Mouse (Mus musculus) urinary bladder, postnatal 0 days (tissue): ENCODE measurements around the gene Pcdh9. TPM values are rescaled to one million over a fixed set of nuclear protein-coding genes. Genes with fewer than 3 reads are reported as not detected.

Source experiments
- polyA plus RNA-seq: library from polyadenylated mRNA; unstranded; fragments of >200 nt; fragmentation: Nextera tagmentation; extraction: Ambion mirVana; gene quantifications from 2 replicates; pipeline ENCODE4 v1.2.1, GENCODE M21; 2015

The Pcdh9 gene
- polyA plus RNA-seq, result 7.0 and 7.6 TPM in 2 replicates

DNA sequence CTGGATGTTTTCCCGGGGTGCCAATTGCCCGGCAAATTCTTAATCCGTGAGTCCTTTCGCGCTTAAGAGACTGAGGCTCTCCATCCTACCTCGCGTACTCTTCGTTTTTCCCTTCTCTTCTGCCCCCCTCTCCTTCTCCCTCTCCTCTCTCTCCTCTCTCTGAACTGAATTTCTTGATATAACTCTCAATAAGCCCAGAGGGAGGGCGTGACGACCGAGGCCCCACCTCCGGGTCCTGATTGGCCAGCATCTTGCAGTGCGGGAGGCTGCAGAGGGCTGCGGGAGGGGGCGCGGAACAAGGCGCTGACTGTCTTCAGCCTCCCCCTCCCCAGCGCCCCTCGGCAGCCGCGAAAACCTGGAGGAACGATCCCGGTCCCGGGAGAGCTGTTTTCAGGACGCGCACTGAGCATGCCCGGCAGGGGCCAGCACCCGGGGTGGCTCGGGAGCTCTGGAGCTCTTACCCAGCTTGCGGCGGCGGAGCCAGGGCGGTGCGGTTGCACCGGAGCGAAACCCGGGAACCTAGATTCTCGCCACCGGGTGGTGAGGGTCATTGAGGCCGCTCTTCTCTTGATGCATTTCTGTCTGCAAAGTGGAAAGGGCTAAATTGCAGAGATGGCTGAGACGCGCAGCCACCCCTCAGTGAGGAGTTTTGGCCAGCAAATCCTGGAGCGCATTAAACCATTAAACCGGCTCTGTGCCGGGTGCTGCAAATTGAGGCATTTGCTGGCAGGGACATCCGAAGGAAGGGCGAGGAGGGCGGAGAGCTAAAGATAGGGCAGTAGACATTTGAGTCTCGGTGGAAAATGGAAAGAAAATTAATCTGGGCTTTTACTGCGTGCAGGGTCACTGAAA, at the start of gene Pcdh9:
Gene Pcdh9, minus strand, starts transcription at position 161 of the 852 bp plus-strand sequence.

